Mouse (Mus musculus) midbrain, embryonic 16.5 days (tissue): Measurements from ENCODE around the gene Pknox1. TPM values are rescaled to one million over a fixed set of nuclear protein-coding genes. Genes with fewer than 3 reads are reported as not detected.
"Not testable (repeated sequence)": the region's sequence is repeated elsewhere in the genome, so short reads cannot be mapped to it uniquely, and the experiment has no call there.

Experiments
- ATAC-seq: fragments of 200-750 bp; cut with Nextera tagmentation; 2 replicates; pipeline ENCODE4 v1.8.0; 2017; ENCODE audit warnings: moderate TSS enrichment
- H3K27ac ChIP-seq: fragments of 300-500 bp; sonication (generic); 2 replicates; pipeline ENCODE4 v1.5.1; 2014; ENCODE audit warnings: mild to moderate bottlenecking, low read length, mixed read lengths
- H3K27me3 ChIP-seq: fragments of 300-500 bp; sonication (generic); 2 replicates; pipeline ENCODE4 v1.6.1; 2014; ENCODE audit warnings: low read depth, low read length, mixed read lengths; ENCODE audit not compliant: control insufficient read depth, insufficient read depth
- H3K36me3 ChIP-seq: fragments of 300-500 bp; sonication (generic); 2 replicates; pipeline ENCODE4 v1.6.1; 2014; ENCODE audit warnings: mild to moderate bottlenecking, low read length, moderate library complexity, mixed read lengths; ENCODE audit not compliant: control insufficient read depth, insufficient read depth
- H3K4me1 ChIP-seq: fragments of 300-500 bp; sonication (generic); 2 replicates; pipeline ENCODE4 v1.6.1; 2014; ENCODE audit warnings: mild to moderate bottlenecking, low read length, mixed read lengths; ENCODE audit not compliant: control insufficient read depth, insufficient read depth
- H3K4me2 ChIP-seq: fragments of 300-500 bp; sonication (generic); 2 replicates; pipeline ENCODE4 v1.6.1; 2014; ENCODE audit warnings: mild to moderate bottlenecking, low read length, mixed read lengths
- H3K4me3 ChIP-seq: fragments of 300-500 bp; sonication (generic); 2 replicates; pipeline ENCODE4 v1.5.1; 2014; ENCODE audit warnings: low read depth, mild to moderate bottlenecking, low read length, moderate library complexity, mixed read lengths
- H3K9ac ChIP-seq: fragments of 300-500 bp; sonication (generic); 2 replicates; pipeline ENCODE4 v1.6.1; 2014; ENCODE audit warnings: low read depth, low read length, mixed read lengths
- H3K9me3 ChIP-seq: fragments of 300-500 bp; sonication (generic); replicated peaks from 2 replicates; pipeline ENCODE4 v1.6.1; 2014; ENCODE audit warnings: mild to moderate bottlenecking, low read length, mixed read lengths; ENCODE audit not compliant: control insufficient read depth, poor library complexity, severe bottlenecking
- WGBS: fragments of 180-500 bp; shearing (Covaris S2); extraction: QIAGEN DNeasy Blood & Tissue Kit; methylation state at CpG from one replicate; pipeline ENCODE4 v1.1.7; 2014; 5-methylcytosine and 5-hydroxymethylcytosine counted together
- polyA plus RNA-seq: library from polyadenylated mRNA; unstranded; fragments of >200 nt; fragmentation: Nextera tagmentation; extraction: Ambion mirVana; gene quantifications from 2 replicates; pipeline ENCODE4 v1.2.1, GENCODE M21; 2015

Pknox1 gene
- polyA plus RNA-seq, 1 experiment from 2014 or later, result 18.8 TPM

DNA sequence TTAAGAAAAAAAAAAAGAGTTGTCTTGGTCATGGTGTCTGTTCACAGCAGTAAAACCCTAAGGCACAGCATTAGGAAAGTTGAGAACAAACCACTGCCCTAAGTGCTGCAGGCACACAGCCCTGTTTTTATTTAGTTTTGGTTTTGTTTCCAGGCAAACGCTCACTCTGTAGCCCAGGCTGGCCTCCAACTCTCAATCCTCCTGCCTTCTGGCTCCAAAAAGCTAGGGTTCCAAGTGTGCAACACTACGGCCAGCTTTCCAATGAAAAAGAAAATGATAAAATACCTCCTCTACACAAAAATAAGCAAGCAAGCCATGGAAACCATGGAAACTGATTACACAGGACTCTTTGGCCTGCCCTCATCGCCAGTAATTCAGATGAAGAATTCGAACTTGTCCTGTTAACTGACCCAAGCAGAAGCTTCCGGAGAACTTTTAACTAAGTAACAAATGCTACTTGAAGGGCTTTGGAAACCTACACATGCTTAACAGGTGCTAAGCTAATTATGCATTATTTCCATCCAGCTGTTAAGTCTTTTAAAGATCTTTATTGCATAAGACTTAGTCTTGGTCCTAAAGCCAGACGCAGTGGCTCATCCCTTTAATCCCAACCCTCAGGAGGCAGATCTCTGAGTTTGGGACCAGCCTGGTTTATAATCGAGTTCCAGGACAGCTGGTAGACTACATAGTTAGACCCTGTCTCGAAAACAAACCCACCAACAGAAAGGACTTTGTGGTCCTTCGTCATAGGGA, 17.9 kb upstream of the Pknox1 start:
- Histone ChIP-seq H3K36me3 (no peaks in the 10 kb centered on the region), H3K27me3 (no peaks in the 10 kb centered on the region), H3K4me3 (no peak overlapping the region), H3K4me1 (peaks cover 4% of the 10 kb centered on the region; the same call in 1 of the 2 replicates), H3K9me3 (no peaks in the 10 kb centered on the region), H3K4me2 (no peak overlapping the region), H3K9ac (no peak overlapping the region), H3K27ac (no peak overlapping the region)
- 86% methylated on average over 9 of the region's 9 CpGs for WGBS
- no peak for ATAC-seq

DNA sequence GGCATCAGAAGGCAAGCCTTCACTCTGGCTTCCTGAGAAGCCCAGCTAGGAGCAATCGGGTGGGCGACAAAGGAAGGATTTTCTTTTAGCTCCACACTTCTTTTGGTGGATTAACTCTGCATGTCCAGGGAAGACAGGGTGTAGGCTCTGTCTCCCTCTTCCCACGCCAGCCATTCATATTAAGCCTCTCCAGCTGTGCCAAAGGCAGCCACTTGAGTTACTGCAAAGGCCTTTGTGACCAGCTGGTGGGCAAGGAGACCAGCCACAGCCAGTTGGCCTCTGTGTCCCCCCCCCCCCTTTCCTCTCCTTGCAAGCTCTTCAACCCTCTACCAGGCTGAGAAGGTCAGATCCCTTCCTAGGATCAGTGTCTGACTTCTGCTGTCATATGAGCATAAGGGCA, 16.6 kb upstream of the Pknox1 start:
- Histone ChIP-seq H3K36me3 (no peaks in the 10 kb centered on the region), H3K9ac (no peak overlapping the region), H3K27ac (peak overlapping the region; percentile 26; the same call in 1 of the 2 replicates), H3K27me3 (no peaks in the 10 kb centered on the region), H3K9me3 (no peaks in the 10 kb centered on the region), H3K4me1 (0 out of 2 replicates have a peak, but pooled peaks cover 3% of the 10 kb centered on the region), H3K4me2 (no peak overlapping the region), H3K4me3 (no peak overlapping the region)
- no peak for ATAC-seq
- WGBS, result 25% methylated on average over 3 of the region's 3 CpGs

DNA sequence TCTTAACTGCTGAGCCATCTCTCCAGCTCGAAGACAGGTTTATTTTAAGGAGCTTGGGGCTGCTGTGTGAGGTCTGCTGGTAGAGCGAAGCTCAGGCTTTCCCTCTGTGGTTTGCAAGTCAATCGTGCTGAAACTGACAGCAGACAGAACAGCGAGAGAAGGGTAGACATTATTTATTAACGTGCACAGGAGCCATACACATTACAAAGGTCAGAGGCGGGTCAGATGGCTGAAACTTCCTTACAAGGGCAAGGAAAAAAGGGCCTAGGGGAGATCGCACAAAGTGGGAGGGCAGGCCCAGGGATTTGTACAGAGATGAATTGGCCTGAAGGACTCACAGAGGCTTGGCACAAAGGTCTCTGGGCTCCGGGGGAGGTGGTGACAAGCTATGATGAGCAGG, 15.1 kb upstream of the Pknox1 start:
- no peak overlapping the region for H3K4me3 ChIP-seq
- H3K27ac ChIP-seq, result no peak overlapping the region
- no peak for ATAC-seq
- H3K36me3 ChIP-seq, result no peaks in the 10 kb centered on the region
- no peak overlapping the region for H3K4me2 ChIP-seq
- H3K9me3 ChIP-seq, result no peaks in the 10 kb centered on the region
- H3K9ac ChIP-seq, result no peak overlapping the region
- WGBS, result 69% methylated on average over 8 of the region's 8 CpGs
- no peaks in the 10 kb centered on the region for H3K4me1 ChIP-seq
- no peaks in the 10 kb centered on the region for H3K27me3 ChIP-seq

DNA sequence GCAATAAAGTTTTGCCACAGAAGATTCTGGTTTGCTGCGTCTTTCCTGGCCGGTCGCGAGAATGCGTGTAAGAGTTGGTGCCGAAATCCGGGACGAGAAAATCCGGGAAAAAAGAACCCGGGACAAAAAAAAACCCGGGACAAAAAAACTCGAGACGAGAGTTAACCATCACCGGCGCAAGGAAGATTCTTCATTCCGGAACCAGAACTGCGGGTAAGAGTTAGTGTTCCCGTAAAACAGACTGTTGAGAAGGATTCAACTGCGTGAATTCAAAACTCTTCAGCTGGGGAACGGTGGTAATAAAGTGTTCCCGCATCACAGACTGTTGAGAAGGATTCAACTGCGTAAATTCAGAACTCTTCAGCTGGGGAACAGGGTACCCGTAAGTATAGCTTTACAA, 11.9 kb upstream of the Pknox1 start:
- not testable (repeated sequence) for H3K4me1 ChIP-seq, H3K27me3 ChIP-seq, H3K4me3 ChIP-seq, H3K27ac ChIP-seq, H3K36me3 ChIP-seq, H3K9ac ChIP-seq, H3K4me2 ChIP-seq, H3K9me3 ChIP-seq, ATAC-seq
- WGBS, result 96% methylated on average over 23 of the region's 23 CpGs

DNA sequence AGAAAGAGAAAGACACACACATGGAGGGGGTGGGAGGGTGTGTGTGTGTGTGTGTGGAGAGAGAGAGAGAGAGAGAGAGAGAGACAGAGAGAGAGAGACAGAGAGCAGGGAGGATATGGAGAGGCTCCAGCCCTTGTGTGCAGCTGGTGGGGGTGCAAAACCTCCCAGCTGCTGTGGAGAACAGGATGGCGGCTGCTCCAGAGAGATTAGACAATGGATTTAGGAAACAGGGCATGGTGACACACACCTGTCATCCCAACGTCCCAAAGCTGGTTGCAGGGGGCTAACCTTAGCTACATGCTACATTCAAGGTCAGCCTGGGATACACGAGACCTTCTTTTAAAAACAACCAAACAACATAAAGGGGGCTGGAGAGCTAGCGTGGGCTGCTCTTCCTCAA, 8.3 kb upstream of the Pknox1 start:
- no peak overlapping the region for H3K4me3 ChIP-seq
- no peaks in the 10 kb centered on the region for H3K36me3 ChIP-seq
- H3K4me2 ChIP-seq, result no peak overlapping the region
- no peak overlapping the region for H3K27ac ChIP-seq
- no peaks in the 10 kb centered on the region for H3K27me3 ChIP-seq
- 56% methylated on average over 4 of the region's 4 CpGs for WGBS
- H3K9ac ChIP-seq, result no peak overlapping the region
- H3K4me1 ChIP-seq, result peaks cover 4% of the 10 kb centered on the region; the same call in 1 of the 2 replicates
- H3K9me3 ChIP-seq, result no peaks in the 10 kb centered on the region
- no peak for ATAC-seq

DNA sequence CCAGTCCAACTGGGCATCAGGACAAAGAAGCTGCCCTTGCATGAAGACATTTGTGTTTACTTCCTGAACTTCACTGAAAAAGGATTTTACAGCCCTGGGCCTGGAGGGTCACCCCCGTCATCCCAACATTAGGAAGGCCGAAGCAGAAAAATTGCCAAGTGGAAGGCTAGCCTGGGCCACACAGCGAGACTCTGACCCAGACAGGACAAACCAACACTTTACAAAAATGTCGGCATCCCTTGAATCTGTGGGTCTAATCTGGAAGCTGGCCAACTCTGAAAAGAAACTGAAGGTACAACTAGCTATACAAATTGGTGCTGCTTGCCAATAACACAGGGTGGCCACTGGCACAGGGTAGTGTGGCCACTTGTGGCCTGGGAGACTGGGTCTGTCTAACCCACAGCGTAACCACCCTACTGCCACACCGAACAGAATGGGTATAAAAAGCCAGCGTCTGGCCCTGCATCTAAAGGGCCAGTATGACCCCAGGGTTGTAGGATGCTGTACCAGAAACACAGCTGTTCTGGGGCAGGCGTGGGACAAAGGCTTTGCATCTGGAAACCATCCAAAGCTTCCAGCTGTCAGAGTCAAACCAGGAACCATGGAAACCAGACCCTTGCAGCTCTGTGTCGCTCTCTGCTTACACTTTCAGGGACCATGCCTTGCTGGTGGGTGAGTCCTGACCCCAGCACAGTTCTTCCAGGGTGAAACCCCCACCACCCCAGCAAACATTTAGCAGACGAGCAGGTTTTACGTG, 7.2 kb upstream of the Pknox1 start:
- H3K27me3 ChIP-seq, result no peaks in the 10 kb centered on the region
- no peak overlapping the region for H3K9ac ChIP-seq
- no peaks in the 10 kb centered on the region for H3K36me3 ChIP-seq
- H3K4me1 ChIP-seq, result peaks cover 4% of the 10 kb centered on the region; the same call in 1 of the 2 replicates
- no peaks in the 10 kb centered on the region for H3K9me3 ChIP-seq
- no peak overlapping the region for H3K4me3 ChIP-seq
- ATAC-seq, result peak; percentile 47
- H3K27ac ChIP-seq, result peak overlapping the region; percentile 48
- H3K4me2 ChIP-seq, result no peak overlapping the region
- 57% methylated on average over 11 of the region's 11 CpGs for WGBS

DNA sequence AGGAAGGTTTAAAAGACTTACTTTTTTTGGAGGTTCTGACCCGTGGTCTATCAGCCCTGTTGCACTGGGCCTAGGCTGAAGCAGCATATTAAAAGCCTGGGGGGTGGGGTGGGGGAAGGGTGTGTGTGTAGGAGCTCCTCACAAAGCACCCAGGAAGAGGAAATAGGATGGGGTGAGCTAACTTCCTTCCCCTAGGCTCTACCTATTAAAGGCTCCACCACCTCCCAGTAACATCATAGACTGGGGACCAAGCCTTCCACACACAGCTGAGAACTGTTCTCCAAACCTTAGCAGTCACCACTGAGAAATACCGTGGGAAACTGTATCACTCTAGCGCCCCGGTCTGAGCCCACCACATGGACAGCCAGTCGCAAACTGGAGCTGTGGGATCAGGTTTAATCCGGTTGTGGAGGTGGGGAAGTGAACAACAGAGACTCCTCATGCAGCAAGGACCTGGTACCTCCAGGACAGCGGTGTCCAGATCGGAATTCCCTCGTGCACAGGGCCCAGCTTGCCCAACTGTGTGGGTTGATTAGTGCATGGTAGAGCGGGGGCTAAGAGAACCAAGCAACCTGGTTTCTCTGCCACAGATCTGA, 6.5 kb upstream of the Pknox1 start:
- Histone ChIP-seq H3K4me3 (no peak overlapping the region), H3K4me1 (peaks cover 4% of the 10 kb centered on the region; the same call in 1 of the 2 replicates), H3K27ac (peak overlapping the region; percentile 48; the same call in 1 of the 2 replicates), H3K27me3 (no peaks in the 10 kb centered on the region), H3K9me3 (no peaks in the 10 kb centered on the region), H3K4me2 (no peak overlapping the region), H3K36me3 (no peaks in the 10 kb centered on the region), H3K9ac (no peak overlapping the region)
- WGBS, result 75% methylated on average over 10 of the region's 10 CpGs
- no peak for ATAC-seq

DNA sequence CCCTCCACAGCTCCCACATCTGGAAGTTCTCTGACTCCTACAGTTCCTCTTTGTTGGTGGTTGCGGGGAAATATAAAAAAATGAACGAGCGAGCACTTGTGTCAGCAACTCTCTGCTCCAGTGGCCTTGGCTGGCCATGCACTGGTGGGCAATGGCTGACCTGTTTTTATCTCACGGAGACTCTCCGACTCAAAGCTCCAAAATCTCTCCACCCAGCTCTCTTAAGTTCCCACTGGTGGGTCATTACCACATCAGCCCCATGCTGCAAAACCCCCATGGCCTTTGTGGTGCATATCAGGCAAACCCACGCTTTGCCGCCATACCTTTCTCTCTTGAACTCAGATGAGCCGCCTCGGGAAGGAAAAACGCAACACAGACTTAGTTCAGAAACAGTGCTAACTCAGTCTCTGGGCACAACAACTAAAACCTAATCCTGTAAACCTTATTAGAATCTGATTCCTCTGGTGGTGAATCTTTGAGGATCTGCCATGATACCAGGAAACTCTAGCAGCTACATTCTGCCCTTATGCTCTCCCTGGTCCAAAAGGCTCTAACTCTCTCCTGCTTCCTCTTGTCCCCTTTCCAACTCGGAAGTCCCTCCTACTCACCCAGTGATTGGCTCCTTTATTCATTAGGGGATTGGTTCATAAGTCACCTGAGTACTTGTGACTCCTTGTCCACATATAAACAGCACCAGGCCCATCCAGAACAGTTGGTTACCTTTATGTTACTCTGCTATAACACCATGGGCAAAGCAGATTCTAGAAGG, 5.3 kb upstream of the Pknox1 start:
- no peaks in the 10 kb centered on the region for H3K9me3 ChIP-seq
- no peak for ATAC-seq
- H3K4me1 ChIP-seq, result peaks cover 9% of the 10 kb centered on the region; the same call in 1 of the 2 replicates
- 92% methylated on average over 11 of the region's 11 CpGs for WGBS
- no peaks in the 10 kb centered on the region for H3K36me3 ChIP-seq
- H3K27ac ChIP-seq, result no peak overlapping the region
- H3K4me2 ChIP-seq, result no peak overlapping the region
- H3K9ac ChIP-seq, result no peak overlapping the region
- no peaks in the 10 kb centered on the region for H3K27me3 ChIP-seq
- no peak overlapping the region for H3K4me3 ChIP-seq
